Mouse (Mus musculus) frontal cortex, adult (tissue): ENCODE data around the gene Mpig6b.

Source experiments
- ATAC-seq: cut with Nextera tagmentation; 2 replicates; pipeline ENCODE4 v1.9.2; 2017; ENCODE audit warnings: mild to moderate bottlenecking, moderate library complexity, mixed read lengths; ENCODE audit not compliant: low TSS enrichment

The Mpig6b gene

DNA sequence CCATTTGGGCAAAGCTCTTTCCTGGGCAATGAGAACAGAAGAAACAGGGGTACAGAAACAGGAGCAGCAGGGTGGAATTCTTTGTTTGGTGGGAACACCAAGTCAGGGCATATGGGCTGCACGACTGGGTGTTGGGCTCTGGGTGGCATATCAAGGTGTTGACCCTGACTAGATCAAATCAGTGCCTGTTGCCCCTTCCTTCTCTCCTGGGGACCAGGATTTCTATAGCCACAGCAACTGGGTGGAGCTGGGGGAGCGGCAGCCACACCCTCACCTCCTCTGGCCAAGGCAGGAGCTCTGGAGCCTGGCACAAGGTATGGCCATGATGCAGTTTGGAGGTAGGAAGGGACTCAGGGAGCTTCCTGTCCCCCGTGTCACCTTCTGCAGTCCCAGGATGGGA lies 47.8 kb downstream of the Mpig6b start:
- ATAC-seq: no peak

- no peak for ATAC-seq
These were observed 48.3 kb downstream of the Mpig6b start for GRCm38 (mm10) chr17:35017706-35018030.

DNA sequence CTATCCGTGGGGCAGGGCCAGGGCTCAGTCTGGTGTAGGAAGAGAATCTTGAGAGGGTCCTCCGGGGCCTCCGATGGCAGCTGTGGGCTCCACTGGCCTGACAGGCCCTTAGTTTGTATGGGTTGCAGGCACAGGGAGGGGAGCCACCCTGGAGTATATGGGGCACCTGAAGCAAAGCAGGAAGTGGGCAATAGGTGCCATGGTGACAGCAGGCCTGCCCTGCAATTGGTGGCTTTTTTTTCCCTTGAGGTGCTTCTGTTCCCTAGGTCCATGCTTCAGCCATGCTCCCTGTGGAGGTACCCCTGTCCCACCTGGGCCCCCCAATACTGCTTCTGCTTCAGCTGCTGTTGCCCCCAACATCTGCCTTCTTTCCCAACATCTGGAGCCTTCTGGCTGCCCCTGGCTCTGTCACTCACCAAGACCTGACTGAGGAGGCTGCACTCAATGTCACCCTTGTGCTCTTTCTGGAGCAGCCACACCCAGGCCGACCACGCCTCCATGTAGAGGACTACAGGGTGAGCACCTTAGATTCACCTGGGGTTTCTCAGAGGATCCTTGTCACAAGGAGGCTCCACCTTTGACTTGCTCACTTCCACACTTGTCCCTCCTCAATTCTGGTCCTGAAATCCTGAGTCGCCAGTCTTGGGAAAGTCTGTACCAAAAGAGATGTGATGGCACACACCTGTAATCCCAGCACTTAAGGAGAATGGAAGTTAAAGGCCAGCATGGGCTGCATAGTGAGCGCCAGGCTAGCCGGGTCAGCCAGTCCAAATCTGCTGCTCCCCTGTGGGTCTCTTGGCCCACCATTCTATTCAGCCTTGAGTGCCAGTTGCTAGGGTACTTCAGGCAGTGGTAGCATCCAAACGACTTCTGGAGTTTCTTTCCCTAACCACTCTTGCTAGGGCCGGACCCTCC lies 48.9 kb downstream of the Mpig6b start:
- no peak for ATAC-seq

GRCm38 (mm10) chr17:35016376-35016775 lies 49.6 kb downstream of the Mpig6b start, which contains the start of gene Vwa7:
Gene Vwa7, plus strand, starts transcription at chr17:35016579.
- ATAC-seq: no peak

DNA sequence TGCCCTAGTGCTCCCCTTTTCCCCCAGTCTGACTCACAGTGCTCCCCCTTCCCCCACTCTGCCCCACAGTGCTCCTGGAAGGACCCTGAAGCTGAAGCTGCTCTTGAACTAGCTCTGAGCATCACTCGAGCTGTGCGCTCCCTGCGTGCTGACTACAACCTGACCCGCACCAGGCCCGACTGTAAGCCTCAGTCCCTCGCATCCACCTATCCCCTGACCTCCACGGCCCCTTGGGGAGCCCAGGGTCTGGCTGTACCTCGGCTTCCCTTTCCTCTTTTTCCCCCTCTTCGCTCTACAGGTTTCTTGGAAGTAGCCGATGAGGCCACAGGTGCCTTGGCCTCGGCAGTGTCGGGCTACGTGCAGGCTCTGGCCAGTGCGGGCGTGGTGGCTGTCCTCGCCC lies 50.7 kb downstream of the Mpig6b start:
- ATAC-seq: no peak

GRCm38 (mm10) chr17:35013221-35013620 lies 52.8 kb downstream of the Mpig6b start:
- ATAC-seq: no peak
